Mouse (Mus musculus) hindbrain, embryonic 14.5 days (tissue): ENCODE measurements around the gene Pabpc4l. TPM values are rescaled to one million over a fixed set of nuclear protein-coding genes. Genes with fewer than 3 reads are reported as not detected.
"Not testable (repeated sequence)": the region's sequence is repeated elsewhere in the genome, so short reads cannot be mapped to it uniquely, and the experiment has no call there.

Experiments used
- ATAC-seq: fragments of 200-750 bp; cut with Nextera tagmentation; 2 replicates; pipeline ENCODE4 v1.8.0; 2017; ENCODE audit warnings: moderate number of reproducible peaks, mild to moderate bottlenecking, moderate TSS enrichment, moderate library complexity; ENCODE audit not compliant: low FRiP score
- DNase-seq: peaks from one replicate; pipeline ENCODE4 v3.0.0-alpha.2; 2015; ENCODE audit warnings: low spot score
- H3K27ac ChIP-seq: fragments of 300-500 bp; sonication (generic); 2 replicates; pipeline ENCODE4 v1.5.1; 2014; ENCODE audit warnings: mild to moderate bottlenecking, moderate library complexity
- H3K27me3 ChIP-seq: fragments of 300-500 bp; sonication (generic); 2 replicates; pipeline ENCODE4 v1.6.1; 2014; ENCODE audit warnings: mild to moderate bottlenecking, low read length, mixed read lengths; ENCODE audit not compliant: control insufficient read depth, insufficient read depth
- H3K36me3 ChIP-seq: fragments of 300-500 bp; sonication (generic); replicated peaks from 2 replicates; pipeline ENCODE4 v1.6.1; 2014; ENCODE audit not compliant: control insufficient read depth, insufficient read depth
- H3K4me1 ChIP-seq: fragments of 300-500 bp; sonication (generic); replicated peaks from 2 replicates; pipeline ENCODE4 v1.6.1; 2014; ENCODE audit warnings: antibody characterized with exemption, low read length, mixed read lengths; ENCODE audit not compliant: control insufficient read depth, insufficient read depth
- H3K4me2 ChIP-seq: fragments of 300-500 bp; sonication (generic); replicated peaks from 2 replicates; pipeline ENCODE4 v1.6.1; 2014; ENCODE audit warnings: mild to moderate bottlenecking, moderate library complexity
- H3K4me3 ChIP-seq: fragments of 300-500 bp; sonication (generic); replicated peaks from 2 replicates; pipeline ENCODE4 v1.5.1; 2014; ENCODE audit warnings: mild to moderate bottlenecking, low read length
- H3K9ac ChIP-seq: fragments of 300-500 bp; sonication (generic); 2 replicates; pipeline ENCODE4 v1.6.1; 2014
- H3K9me3 ChIP-seq: fragments of 300-500 bp; sonication (generic); 2 replicates; pipeline ENCODE4 v1.6.1; 2016; ENCODE audit warnings: low read length; ENCODE audit not compliant: control insufficient read depth
- WGBS: fragments of 180-500 bp; shearing (Covaris S2); extraction: QIAGEN DNeasy Blood & Tissue Kit; methylation state at CpG from one replicate; pipeline ENCODE4 v1.1.7; 2014; 5-methylcytosine and 5-hydroxymethylcytosine counted together
- polyA plus RNA-seq: library from polyadenylated mRNA; unstranded; fragments of >200 nt; fragmentation: Nextera tagmentation; extraction: Ambion mirVana; gene quantifications from 2 replicates; pipeline ENCODE4 v1.2.1, GENCODE M21; 2014

Gene Pabpc4l
- 2.9 and 3.7 TPM in 2 replicates for polyA plus RNA-seq

DNA sequence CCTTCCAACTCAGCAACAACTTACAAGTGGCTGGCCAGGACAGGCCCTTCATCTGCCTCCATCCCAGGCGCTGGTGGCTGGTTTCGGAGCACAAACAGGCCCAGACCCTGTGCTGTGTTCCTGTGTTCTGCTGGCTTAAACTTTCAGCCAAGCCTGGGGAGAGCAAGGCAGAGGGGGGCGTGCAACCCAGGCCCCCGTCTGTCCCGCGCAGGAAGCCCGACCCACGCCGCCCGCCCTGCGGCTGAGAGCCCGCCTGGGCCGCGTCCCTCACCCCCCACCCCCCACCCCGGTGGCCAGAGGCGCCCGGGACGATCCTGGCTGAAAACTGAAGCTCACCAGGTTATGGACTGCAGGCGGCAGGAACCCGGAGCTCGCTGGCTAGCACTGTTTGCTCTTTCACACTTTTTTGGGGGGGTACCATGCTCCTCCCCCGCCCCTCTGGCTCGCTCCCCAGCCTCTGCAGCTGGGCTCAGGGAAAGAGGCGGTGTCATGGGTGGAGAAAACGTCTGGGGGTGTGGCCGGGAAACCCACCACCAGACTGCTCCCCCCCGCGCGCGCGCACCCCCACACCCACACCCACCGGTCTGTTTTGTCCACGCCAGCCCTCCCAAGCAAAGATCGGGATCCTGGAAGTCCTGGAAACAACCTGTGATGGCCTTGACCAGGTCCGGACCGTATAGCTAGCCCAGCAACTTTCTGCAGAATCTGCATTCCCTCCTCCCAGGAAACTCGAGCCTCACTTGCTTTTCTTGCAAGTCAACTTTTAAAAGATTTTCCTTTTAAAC, at the start of gene Pabpc4l:
Gene Pabpc4l (minus strand): TSS at position 739 of the 785 bp plus-strand sequence.
- peak; percentile 29 for DNase-seq
- H3K27ac ChIP-seq: peak within 1 kb of the TSS; percentile 16; the same call in 1 of the 2 replicates
- H3K4me2 ChIP-seq: peak within 1 kb of the TSS; percentile 81
- no peaks in the 10 kb centered on the region for H3K36me3 ChIP-seq
- peak; percentile 93 for ATAC-seq
- H3K4me3 ChIP-seq: peak within 1 kb of the TSS; percentile 63
- no peaks in the 10 kb centered on the region for H3K27me3 ChIP-seq
- under 1% methylated on average over 35 of the region's 37 CpGs for WGBS
- H3K9me3 ChIP-seq: no peaks in the 10 kb centered on the region
- peak within 1 kb of the TSS; percentile 61 for H3K9ac ChIP-seq
- H3K4me1 ChIP-seq: no peaks in the 10 kb centered on the region; the same call in 1 of the 2 replicates

GRCm38 (mm10) chr3:46490989-46491259, 42.9 kb upstream of the Pabpc4l start:
- 73% methylated on average over 5 of the region's 5 CpGs for WGBS
- ATAC-seq: no peak
- no peaks in the 10 kb centered on the region for H3K27me3 ChIP-seq

DNA sequence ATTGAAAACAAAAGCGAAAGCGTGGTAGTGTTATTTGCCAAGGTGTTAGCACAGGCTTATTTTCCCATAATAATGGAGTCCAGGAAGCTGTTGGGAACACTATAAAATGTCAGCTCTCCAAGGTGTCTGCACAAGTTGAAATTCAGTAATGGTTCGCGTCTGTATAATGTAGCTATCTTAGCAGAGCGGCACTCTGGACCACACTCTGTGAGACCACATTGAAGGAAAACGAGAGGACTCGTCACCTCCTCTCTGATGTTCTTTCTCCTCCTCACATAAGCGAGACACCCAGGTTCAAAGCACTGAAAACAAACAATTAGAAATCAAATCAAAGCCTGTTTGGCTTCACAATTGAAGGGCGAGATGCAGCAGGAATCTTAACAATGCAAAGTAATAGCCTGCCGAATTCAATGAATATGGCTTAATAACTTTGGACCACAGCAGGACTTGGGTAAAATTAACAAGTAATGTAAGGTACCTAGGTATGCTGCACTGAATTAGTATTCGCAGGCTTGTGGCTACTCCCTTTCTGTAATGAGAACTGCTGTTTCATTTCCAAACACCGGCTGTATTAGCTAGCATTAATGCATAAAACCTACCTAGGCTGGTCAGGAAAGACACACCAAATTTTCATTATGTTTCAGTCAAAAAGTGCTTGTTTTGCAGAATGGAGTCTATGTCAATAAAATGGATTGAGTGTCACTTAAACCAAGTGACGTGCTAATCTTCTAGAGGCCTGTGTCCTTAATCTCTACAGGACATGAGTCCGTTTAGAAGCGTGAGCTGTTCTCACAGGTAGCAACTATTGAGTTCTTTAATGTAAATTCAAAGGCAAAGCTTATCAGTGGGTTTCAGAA, 42.3 kb upstream of the Pabpc4l start:
- H3K4me1 ChIP-seq: no peaks in the 10 kb centered on the region
- no peak overlapping the region for H3K9ac ChIP-seq
- 70% methylated on average over 15 of the region's 15 CpGs for WGBS

More at GRCm38 (mm10) chr3:46490989-46491259, 42.9 kb upstream of the Pabpc4l start:
- no peak for DNase-seq
- no peak overlapping the region for H3K4me2 ChIP-seq
- H3K9me3 ChIP-seq: no peaks in the 10 kb centered on the region
- no peak overlapping the region for H3K9ac ChIP-seq
- H3K27ac ChIP-seq: no peak overlapping the region
- no peak overlapping the region for H3K4me3 ChIP-seq
- no peaks in the 10 kb centered on the region for H3K36me3 ChIP-seq
- no peaks in the 10 kb centered on the region for H3K4me1 ChIP-seq

DNA sequence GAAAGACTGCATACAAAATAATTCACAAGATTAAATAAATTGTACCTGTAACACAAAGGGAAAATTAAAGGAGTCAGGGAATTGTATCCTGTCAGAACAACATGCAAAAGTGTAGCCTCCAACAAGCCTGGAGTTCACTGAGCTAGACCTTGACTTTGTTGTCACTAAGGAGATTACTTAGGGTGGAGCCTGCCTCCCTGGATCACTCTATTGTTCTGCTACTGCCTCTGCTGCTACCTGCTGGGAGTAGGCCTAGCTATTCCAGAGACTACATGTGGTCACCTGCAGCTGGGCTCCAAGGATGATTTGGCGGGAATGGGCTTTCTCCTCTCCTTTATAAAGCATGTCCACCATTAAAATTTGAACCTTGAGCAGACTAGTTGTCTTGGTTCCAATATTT, 38.1 kb upstream of the Pabpc4l start:
- H3K27me3 ChIP-seq, H3K9ac ChIP-seq, H3K27ac ChIP-seq, H3K36me3 ChIP-seq, H3K4me2 ChIP-seq, H3K4me3 ChIP-seq, H3K9me3 ChIP-seq, ATAC-seq, H3K4me1 ChIP-seq, DNase-seq: not testable (repeated sequence)
- WGBS: 71% methylated on average over 1 of the region's 1 CpGs

More for the DNA sequence above, 42.3 kb upstream of the Pabpc4l start:
- no peaks in the 10 kb centered on the region for H3K9me3 ChIP-seq
- H3K36me3 ChIP-seq: no peaks in the 10 kb centered on the region
- H3K27ac ChIP-seq: no peak overlapping the region
- no peaks in the 10 kb centered on the region for H3K27me3 ChIP-seq
- H3K4me3 ChIP-seq: no peak overlapping the region
- H3K4me2 ChIP-seq: no peak overlapping the region
- DNase-seq (no peak), ATAC-seq (no peak)

DNA sequence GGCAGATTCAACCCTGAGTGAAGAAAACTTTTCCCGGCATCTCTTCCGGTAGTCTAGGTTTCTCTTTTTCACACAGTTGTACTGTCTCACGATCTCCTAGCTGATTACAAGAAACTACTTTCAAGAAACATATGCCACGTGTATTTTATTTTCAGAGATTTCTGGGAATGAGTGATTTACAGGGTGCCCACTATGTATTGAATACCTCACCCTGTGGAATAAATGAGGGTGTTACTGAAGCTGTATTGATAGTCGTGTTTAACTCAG, 180 bp upstream of the Pabpc4l start:
- Histone ChIP-seq H3K9ac (peak overlapping the region; percentile 61), H3K27ac (no peak overlapping the region), H3K36me3 (no peaks in the 10 kb centered on the region), H3K4me3 (peak overlapping the region; percentile 63), H3K27me3 (no peaks in the 10 kb centered on the region), H3K4me2 (peak overlapping the region; percentile 81), H3K4me1 (no peaks in the 10 kb centered on the region; the same call in 1 of the 2 replicates), H3K9me3 (no peaks in the 10 kb centered on the region)
- ATAC-seq (no peak), DNase-seq (no peak)
- WGBS: 19% methylated on average over 5 of the region's 5 CpGs

DNA sequence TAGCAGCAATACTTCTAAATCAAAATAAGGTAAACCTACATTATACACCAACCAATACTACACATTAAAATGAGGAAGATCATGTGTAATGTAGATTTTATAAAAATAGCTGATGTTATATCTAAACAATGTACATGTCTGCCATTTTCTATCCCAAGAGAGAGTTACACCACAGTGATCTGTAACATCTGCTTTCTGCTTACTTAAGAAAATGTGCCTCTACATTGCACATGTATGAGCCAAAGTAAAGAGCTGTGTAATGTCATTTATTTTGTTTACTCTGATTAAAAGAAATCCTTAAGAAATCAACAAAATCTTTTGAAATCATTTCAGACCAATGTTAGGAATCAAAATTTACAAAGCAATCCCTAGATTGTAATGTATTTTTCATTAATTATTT, 16.6 kb downstream of the Pabpc4l start:
- no peak overlapping the region for H3K27ac ChIP-seq
- H3K27me3 ChIP-seq: no peaks in the 10 kb centered on the region
- no peak overlapping the region for H3K4me3 ChIP-seq
- no peaks in the 10 kb centered on the region for H3K9me3 ChIP-seq
- H3K4me2 ChIP-seq: no peak overlapping the region
- no peak for ATAC-seq
- H3K9ac ChIP-seq: no peak overlapping the region
- no peaks in the 10 kb centered on the region for H3K4me1 ChIP-seq
- no peaks in the 10 kb centered on the region for H3K36me3 ChIP-seq
- DNase-seq: no peak
